Mouse (Mus musculus): Measurements from ENCODE around the gene Abr. TPM values are rescaled to one million over a fixed set of nuclear protein-coding genes. Genes with fewer than 3 reads are reported as not detected.

The Abr gene
- total RNA-seq, 2 experiments from 2014 or later, result 29.4 to 34.3 TPM

DNA sequence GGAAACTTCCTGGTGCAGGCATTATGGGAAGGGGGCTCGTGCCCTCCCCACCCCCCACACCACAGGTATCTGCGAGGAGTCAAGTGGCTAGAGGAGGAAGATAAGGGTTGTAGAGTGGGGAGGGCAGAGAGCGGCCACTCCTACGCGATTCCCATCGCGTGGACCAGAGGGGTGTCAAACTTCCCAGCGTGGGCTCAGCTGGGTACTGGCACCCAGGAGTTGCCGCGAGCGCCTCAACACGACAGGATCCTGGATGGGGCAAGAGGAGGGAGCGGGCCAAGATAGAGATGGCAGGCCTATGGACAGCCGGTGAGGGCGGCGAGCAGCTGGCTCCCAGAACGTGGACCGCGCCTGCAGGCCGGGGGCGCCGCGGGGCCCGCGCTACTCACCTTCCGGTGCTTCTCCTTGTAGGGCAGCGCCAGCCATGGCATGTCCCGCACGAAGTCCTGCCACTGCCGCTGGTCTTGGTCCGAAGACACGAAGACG, 223.8 kb downstream of the Abr start:
- peak in 1 of 2 experiments; percentile 13 for DNase-seq
- intact Hi-C loops (cut with DNase I), result loop anchor here (5.0 kb wide), 3 partner anchors 41 to 126 kb away; no protein-coding TSS in a partner anchor

DNA sequence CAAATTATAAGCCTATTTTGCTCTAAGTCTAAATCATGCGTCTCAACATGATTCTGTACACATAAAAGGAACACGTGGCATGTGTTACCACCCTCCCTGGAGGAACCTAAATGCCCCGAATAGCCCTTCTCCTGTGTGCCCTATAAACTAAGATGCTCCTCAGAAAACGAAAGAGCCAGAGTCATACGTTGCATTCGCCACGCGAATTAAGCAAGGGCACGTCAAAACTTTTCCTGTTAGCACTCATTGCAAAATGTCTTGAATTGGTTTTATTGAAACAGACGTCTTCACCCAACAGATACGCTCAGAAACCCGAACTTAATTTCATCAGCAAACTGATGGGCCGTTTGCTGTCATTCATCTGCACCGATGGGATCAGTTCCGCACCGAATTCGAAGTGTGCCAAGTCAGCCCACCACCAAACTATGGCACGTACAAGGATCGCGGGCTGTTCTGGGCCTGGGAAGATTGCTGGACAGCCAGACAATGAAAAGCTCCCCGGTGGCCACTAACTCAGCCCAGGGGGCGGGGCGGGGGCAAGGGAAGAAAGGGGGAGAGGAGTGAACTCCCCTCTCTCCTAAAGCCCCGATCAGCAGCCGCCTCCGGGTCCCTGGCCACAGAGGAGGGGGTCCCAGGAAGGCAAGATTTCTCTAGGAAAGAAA, 224.3 kb downstream of the Abr start:
- intact Hi-C loops (cut with DNase I), result loop anchor here (5.0 kb wide), 3 partner anchors 40 to 125 kb away; no protein-coding TSS in a partner anchor
- DNase-seq, result peak; percentile 53 to 54

DNA sequence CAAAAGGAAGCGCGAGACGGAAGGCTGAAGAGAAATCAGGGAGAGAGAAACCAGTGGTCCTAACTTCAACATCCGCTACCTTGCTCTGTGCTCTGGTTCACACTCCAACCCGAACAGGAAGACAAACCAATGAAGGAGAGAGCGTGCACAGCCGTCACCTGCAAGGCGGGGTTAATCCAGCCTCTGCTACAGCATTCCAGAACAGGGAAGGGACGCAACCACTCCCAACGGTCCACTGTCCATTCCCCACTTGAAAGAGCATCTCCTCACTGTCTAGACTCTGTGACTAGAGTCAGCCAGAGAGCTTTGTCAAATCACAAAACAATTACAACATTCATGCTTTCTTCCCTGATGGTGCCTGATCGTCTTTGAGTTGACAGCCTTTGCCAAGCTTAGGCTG, 229.1 kb downstream of the Abr start:
- no peak for DNase-seq
- intact Hi-C loops (cut with DNase I), result no loop called here

DNA sequence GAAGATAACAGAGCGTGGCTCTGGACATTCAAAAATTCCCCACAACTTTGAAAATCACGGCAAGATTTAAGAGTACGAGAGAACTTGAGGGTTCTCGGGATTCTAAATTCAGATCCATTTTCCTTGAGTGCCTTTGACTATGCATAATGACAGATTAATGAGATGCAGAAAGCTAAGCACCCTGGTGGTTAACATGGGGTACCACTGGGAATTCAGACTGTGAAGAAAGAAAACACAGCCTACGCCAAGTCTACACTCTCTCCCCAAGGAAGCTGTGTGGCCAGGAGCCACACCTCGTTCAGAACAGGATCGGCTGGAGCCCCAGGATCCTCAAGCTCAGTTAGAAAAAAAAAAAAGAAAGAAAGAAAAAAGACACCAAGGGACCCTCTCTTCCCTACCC, 229.6 kb downstream of the Abr start:
- intact Hi-C loops (cut with DNase I), result no loop called here
- DNase-seq, result no peak

DNA sequence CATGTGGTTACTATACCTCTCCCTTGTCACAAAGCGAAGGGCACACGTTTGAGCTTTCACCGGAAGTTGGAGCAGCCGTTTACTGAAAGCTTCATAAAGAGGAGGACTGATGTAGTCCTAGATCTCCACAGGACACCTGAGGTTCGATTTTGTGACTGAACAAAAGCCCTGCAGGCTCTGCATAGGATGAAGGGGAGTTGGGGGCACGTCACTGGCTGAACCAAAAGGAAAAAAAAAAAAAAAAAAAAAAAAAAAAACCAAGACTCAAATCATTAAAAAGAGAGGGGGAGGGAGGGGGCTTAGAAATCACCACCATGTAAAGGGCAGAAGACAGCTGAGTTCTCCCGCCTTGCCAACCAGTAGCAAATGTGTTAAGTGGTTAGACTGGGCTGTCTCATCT, 233.4 kb downstream of the Abr start:
- no peak for DNase-seq

DNA sequence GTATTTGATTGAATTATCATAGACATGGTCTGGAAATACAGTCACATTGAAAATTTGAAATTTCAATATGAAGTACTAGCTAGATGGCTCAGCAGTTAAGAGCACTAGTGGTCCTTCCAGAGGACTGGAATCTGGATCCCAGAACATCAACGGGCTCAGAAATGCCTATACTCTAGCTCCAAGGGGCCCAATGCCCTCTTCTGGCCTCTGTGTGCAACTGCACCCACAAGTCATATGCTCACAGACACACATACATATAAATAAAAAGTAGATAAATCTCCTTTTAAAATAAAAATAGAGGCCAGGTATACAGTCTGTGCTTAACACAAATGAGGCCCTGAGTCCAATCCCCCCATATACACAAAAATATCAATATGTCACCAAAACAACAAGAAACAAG, 235.0 kb downstream of the Abr start:
- no peak for DNase-seq
- intact Hi-C loops (cut with DNase I), result no loop called here

More for the DNA sequence above, 233.4 kb downstream of the Abr start:
- intact Hi-C loops (cut with DNase I), result no loop called here

DNA sequence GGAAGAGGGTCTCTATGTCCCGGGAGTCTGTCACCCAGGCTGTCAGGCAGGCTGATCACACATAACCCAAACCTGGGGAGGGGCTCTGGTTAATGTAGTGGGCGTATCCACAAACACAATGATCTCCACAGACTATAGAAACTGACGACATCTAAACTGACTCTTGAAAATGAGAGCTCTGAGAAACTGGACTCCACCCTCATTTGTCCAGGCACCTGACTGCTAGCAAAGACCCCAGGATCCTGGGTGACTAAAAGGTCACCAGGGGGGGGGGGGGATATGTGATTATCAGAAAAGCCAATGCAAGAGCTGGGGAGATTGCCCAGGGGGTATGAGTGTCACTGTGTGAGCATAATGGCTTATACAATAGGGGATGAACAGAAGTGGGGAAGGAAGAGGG, 236.4 kb downstream of the Abr start:
- DNase-seq, result no peak
- intact Hi-C loops (cut with DNase I), result no loop called here

DNA sequence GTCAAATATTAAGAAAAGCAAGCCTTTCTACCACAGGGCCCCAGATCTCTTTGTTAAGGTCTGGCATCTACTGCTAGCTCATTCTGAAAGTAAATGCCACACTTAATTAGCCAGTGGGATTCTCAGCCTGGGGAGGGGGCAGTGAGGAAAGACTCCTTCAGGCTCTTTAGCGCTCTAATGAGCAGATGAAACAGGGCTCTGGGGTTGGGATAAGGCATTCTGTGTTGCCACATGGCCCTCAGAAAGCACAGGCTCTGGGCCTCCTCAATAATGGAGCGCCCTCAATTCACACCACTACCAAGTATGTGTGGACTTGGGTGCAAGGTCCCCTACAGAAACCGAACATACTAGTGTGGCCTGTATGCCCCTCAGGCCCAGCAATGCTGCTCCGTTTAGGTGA, 237.1 kb downstream of the Abr start:
- intact Hi-C loops (cut with DNase I), result no loop called here
- no peak for DNase-seq

DNA sequence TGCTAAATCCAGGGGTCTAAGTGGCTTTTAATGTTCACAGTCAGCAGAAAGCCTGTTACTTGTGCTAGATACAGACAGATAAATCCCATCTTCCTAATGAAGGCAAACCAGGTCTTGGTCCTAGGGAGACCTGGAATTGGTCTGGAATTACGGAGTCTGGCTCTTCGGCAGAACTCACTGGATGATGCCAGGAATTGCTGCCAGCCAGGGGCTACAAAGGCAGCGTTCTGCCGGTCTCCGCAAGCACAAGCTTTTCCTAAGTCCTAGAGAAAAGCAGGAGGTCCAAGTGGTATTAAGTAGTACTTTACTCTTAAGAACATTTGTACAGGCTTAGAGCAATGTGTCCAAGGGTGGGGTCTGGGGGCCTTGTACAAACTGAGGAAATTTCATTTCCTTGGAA, 237.8 kb downstream of the Abr start:
- intact Hi-C loops (cut with DNase I), result no loop called here
- DNase-seq, result no peak

DNA sequence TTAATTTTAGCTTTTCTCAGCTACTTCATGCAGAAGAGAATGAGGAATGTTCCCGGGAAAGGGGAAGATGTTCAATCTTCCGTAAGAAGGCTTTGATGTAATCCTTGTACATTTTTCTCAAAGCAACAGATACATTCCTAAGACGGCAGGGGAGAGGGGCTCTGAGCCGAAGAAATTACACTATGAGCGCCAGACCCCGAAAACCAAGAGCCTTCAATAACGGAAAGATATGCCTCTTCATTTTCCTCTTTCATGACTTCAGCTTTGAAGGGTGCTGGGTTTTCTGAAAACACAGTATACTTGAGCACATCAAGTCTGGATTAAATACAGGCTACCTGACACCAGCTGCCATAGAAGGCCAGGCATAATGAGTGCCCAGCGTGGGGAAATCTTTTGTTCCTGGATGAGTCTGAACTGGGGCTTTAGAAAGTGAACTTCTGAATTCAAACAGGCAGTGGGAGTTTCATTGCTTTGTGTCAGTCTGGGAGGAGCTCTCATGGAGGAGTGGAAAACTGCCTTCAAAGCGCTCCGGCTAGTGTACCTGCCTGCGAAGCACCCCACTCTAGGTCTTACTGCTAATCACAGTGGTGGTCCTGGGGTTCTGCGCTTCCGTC, 239.3 kb downstream of the Abr start:
- no peak for DNase-seq
- intact Hi-C loops (cut with DNase I), result no loop called here

DNA sequence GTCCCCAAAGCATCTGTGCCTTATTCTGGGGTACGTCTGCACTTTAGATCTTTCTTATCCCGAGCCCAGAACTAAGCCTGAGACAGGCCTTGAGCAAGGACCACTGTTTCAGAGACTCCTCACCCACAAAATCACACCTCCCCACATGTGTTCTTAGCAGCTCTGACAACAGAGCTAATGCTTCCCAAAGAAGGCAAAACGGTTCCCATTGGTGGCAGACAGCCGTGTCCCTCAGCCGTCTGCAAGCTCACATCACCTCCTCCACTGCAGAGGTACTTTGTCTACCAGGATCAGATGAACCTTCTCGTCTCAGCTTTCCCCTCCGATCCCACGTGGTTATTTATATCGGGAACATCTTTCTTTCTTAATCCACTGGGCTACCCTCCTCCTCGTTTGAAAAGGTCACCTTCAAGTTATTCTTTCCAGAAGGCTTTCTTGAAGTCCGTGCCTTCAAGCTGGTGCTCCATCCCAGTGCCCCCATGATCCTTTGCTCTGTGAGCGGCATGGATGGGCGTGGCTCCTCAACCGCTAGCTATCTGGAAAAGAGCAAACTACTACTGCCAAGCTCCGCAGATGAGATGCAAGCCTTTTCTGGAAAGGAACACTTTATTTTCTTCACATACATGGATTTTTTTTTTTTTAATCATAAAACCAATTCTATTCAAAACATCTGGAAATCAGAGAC, 240.8 kb downstream of the Abr start:
- intact Hi-C loops (cut with DNase I), result no loop called here
- DNase-seq, result no peak

DNA sequence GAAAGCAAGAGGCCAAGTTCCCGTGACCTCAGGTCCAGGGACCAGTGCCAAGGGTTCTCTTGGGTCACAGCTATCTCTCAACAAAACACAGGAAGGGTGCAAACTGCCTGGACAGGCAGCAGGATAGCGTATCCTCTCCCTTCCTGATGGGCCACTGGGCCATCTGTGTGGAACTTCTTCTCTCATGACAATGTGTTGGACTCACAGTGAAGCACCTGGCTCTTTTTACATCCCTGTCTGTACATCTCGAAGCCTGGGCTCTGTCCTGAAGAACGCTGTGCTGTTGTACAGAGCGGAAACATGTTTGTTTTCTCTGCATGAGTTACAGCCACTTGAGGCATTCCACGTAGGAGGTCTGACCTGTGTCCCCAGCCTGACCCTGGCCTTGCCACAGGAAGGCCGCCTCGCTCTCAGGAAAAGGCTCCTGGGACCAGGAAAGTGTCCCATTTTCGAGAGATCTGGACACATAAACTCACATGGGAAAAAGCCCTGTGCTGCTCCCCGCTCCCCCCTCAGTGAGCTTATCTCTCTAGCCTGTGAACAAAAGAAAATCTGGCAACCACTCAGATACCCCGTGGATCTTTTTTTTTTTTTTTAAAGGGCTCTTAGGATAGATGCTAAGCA, 242.1 kb downstream of the Abr start:
- intact Hi-C loops (cut with DNase I), result no loop called here
- peak; percentile 51 to 60 for DNase-seq

DNA sequence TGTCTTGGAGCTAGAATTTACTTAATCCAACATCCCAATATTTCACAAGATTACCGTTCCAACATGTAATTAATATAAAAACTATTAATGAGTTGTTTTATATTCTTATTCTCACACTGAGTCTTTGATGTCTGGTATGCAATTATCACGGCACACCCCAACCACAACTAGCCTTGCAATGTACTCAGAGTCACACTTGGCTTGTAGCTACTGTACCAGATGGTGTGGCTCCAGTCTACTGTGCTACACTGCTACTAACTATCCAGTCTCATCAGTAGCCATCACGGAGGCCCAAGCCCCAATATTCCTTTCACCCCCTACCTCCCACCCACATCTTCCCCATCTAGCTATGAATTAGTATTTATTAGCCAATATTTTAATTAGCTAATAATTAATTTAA, 245.7 kb downstream of the Abr start:
- intact Hi-C loops (cut with DNase I), result no loop called here
- no peak for DNase-seq

DNA sequence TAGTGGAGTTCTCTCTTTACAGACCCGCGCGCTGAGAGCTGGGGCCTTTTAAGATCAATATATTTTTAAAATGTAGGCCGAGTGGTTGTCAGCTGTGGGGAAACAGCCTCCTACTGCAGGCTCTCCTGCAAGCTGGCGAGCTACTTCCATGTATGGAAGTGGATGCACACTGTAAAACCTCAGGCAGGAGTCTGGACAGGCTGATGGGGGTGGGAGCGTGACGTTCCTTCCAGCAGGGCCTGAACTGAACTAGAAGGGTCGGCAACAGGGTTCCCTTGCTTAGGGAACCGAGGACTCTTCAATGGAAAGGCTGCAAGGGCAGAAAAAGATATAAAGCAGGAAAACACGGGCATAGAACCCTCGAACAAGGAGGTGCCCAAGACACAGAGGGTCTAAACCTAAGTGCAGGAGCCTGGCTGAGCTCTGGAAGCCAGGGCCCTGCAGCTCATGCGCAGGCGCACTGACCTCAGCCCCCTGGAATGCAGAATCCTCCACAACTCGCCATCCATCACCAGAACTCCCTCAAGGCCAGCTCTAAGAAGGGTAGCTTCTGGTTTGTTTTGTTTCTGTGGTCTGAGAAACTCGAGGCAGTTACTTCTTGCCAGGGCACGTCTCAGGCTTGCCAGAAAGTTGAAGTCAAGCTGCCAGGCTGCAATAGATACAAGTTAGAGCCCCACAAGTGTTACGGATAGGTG, 247.5 kb downstream of the Abr start:
- intact Hi-C loops (cut with DNase I), result no loop called here
- peak; percentile 74 to 79 for DNase-seq

DNA sequence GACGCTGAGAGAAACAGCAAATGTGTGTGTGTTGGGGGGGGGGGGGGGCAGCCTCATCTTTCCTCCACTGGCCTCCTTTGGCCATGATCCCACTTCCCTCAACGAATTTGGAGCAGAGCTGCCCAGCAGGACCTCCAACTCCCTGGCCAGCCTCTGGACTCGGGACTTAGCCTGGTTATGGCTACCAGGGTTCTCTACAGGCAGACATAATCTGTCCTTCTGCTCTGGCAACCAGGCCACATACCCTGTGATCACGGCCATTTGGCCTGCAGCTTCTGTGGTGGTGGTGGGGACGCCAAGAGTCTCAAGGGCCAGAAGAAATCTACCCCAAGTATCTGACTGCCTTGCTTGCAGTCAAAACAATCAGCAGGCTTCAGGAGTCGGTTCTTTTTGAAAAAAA, 249.6 kb downstream of the Abr start:
- DNase-seq, result no peak

DNA sequence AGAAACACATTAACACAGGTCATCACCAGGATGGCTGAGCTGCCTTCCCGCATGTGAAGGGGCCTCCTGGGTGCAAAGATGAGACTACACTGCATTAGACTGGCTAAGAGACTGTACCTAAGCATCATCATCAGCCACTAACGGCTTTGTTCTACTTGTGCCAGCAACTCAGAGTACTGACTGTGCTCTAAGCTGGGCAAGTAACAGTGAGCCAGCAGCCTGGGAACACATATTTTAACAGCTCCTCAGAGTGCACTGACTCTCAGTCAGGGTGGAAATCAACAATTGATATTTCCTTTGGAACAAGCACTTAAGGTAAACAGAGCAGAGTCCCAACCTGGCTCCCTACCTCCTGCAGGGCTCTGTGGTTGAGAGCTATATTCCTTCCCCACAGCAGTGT, 250.0 kb downstream of the Abr start:
- DNase-seq, result no peak
- intact Hi-C loops (cut with DNase I), result no loop called here

More for the DNA sequence above, 249.6 kb downstream of the Abr start:
- intact Hi-C loops (cut with DNase I), result no loop called here

DNA sequence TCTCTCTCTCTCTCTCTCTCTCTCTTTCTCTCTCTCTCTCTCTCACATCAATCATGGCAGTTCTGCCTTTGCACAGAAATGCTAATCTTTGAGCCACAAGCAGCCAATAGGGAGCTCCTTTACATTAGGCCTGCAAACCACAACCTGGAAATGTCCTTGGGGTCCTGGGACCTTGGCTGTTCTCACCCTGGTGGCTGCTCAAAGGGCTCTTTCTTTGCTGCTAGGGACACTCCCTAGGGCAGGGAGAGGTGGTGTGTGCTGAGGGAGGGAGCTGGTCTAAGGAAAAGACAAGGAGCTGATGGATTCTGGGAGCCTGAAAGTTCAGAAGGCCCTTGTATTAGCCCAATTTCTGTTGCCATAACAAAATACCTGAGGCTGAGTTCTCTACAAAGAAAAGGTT, 251.6 kb downstream of the Abr start:
- intact Hi-C loops (cut with DNase I), result no loop called here

More for the DNA sequence above, 251.6 kb downstream of the Abr start:
- no peak for DNase-seq
